Mouse (Mus musculus): ENCODE data around the gene Qrich1. TPM values are rescaled to one million over a fixed set of nuclear protein-coding genes. Genes with fewer than 3 reads are reported as not detected.
"Not testable (repeated sequence)": the region's sequence is repeated elsewhere in the genome, so short reads cannot be mapped to it uniquely, and the experiment has no call there.

Gene Qrich1
- polyA plus RNA-seq, 1 experiment from 2014 or later, result 137 TPM

GRCm38 (mm10) chr9:108578545-108579343 lies 62.1 kb downstream of the Qrich1 start, which contains the start of gene Wdr6:
TSS of gene Wdr6 (minus strand) at chr9:108578739.
- Histone ChIP-seq H3K4me3 (peak within 1 kb of the TSS; percentile 81), H3K27ac (peak within 1 kb of the TSS; percentile 95), H3K9me3 (no peaks in the 10 kb centered on the region), H3K36me3 (peaks cover 41% of the 10 kb centered on the region), H3K4me2 (replicated peaks) (peak within 1 kb of the TSS; percentile 92), H3K4me1 (peaks cover 48% of the 10 kb centered on the region), H3K9ac (peak within 1 kb of the TSS; percentile 94), H3K27me3 (no peaks in the 10 kb centered on the region)
- ATAC-seq (ENCODE audit: low FRiP score, low read depth), result peak; percentile 98
- WGBS, result 4% methylated on average over 51 of the region's 51 CpGs

- WGBS, result 73% methylated on average over 5 of the region's 5 CpGs
- H3K4me2 ChIP-seq (replicated peaks), result peak overlapping the region; percentile 92
- H3K36me3 ChIP-seq, result peaks cover 35% of the 10 kb centered on the region
- H3K27ac ChIP-seq, result peak overlapping the region; percentile 95
- H3K9ac ChIP-seq, result peak overlapping the region; percentile 94
- H3K4me1 ChIP-seq, result peaks cover 44% of the 10 kb centered on the region
- ATAC-seq (ENCODE audit: low FRiP score, low read depth), result no peak
- no peaks in the 10 kb centered on the region for H3K9me3 ChIP-seq
- H3K4me3 ChIP-seq, result peak overlapping the region; percentile 81
- H3K27me3 ChIP-seq, result no peaks in the 10 kb centered on the region
Observed at GRCm38 (mm10) chr9:108579344-108579690, 62.7 kb downstream of the Qrich1 start.

GRCm38 (mm10) chr9:108587571-108588180 lies 71.1 kb downstream of the Qrich1 start:
- Histone ChIP-seq H3K9ac (peak overlapping the region; percentile 55), H3K4me1 (peaks cover 28% of the 10 kb centered on the region), H3K4me2 (replicated peaks) (peak overlapping the region; percentile 59), H3K4me3 (peak overlapping the region; percentile 26), H3K27me3 (no peaks in the 10 kb centered on the region), H3K36me3 (peaks cover under 1% of the 10 kb centered on the region; the same call in 1 of the 2 replicates), H3K27ac (peak overlapping the region; percentile 73), H3K9me3 (no peaks in the 10 kb centered on the region)
- 2% methylated on average over 14 of the region's 14 CpGs for WGBS
- peak; percentile 95 for ATAC-seq (ENCODE audit: low FRiP score, low read depth)

- no peak overlapping the region; the same call in 1 of the 2 replicates for H3K27ac ChIP-seq
- no peak overlapping the region for H3K9ac ChIP-seq
Observed at GRCm38 (mm10) chr9:108589229-108589628, 72.6 kb downstream of the Qrich1 start.

GRCm38 (mm10) chr9:108591462-108591861 lies 74.9 kb downstream of the Qrich1 start:
- no peak overlapping the region for H3K4me2 ChIP-seq (replicated peaks)
- H3K9me3 ChIP-seq, result no peaks in the 10 kb centered on the region
- H3K9ac ChIP-seq, result no peak overlapping the region
- H3K27ac ChIP-seq, result no peak overlapping the region
- whole genome bisulfite sequencing, result 92% methylated on average over 4 of the region's 4 CpGs
- ATAC-seq (ENCODE audit: low FRiP score, low read depth), result no peak
- no peak overlapping the region for H3K4me3 ChIP-seq
- H3K36me3 ChIP-seq, result peaks cover 3% of the 10 kb centered on the region; the same call in 1 of the 2 replicates
- H3K27me3 ChIP-seq, result no peaks in the 10 kb centered on the region
- peaks cover 33% of the 10 kb centered on the region for H3K4me1 ChIP-seq

More at GRCm38 (mm10) chr9:108589229-108589628, 72.6 kb downstream of the Qrich1 start:
- H3K27me3 ChIP-seq, result no peaks in the 10 kb centered on the region
- no peaks in the 10 kb centered on the region for H3K9me3 ChIP-seq
- no peak for ATAC-seq (ENCODE audit: low FRiP score, low read depth)
- H3K36me3 ChIP-seq, result peaks cover 3% of the 10 kb centered on the region; the same call in 1 of the 2 replicates
- H3K4me3 ChIP-seq, result no peak overlapping the region
- H3K4me1 ChIP-seq, result peaks cover 28% of the 10 kb centered on the region
- H3K4me2 ChIP-seq (replicated peaks), result no peak overlapping the region
- 62% methylated on average over 5 of the region's 5 CpGs for WGBS

- no peak for ATAC-seq (ENCODE audit: low FRiP score, low read depth)
- H3K27me3 ChIP-seq, result no peaks in the 10 kb centered on the region
- peaks cover 3% of the 10 kb centered on the region; the same call in 1 of the 2 replicates for H3K36me3 ChIP-seq
- WGBS, result 83% methylated on average over 3 of the region's 3 CpGs
- no peak overlapping the region for H3K9ac ChIP-seq
- no peak overlapping the region for H3K27ac ChIP-seq
- no peak overlapping the region for H3K4me2 ChIP-seq (replicated peaks)
- H3K4me3 ChIP-seq, result no peak overlapping the region
- H3K4me1 ChIP-seq, result peaks cover 12% of the 10 kb centered on the region; the same call in 1 of the 2 replicates
- H3K9me3 ChIP-seq, result no peaks in the 10 kb centered on the region
Observed at GRCm38 (mm10) chr9:108594354-108594753, 77.7 kb downstream of the Qrich1 start.

- Histone ChIP-seq H3K27me3 (no peaks in the 10 kb centered on the region), H3K9ac (peak within 1 kb of the TSS; percentile 74), H3K4me2 (replicated peaks) (peak within 1 kb of the TSS; percentile 90), H3K36me3 (peaks cover 10% of the 10 kb centered on the region), H3K4me3 (peak within 1 kb of the TSS; percentile 69), H3K9me3 (no peaks in the 10 kb centered on the region), H3K27ac (no peak within 1 kb of the TSS), H3K4me1 (peaks cover 12% of the 10 kb centered on the region; the same call in 1 of the 2 replicates)
- 3% methylated on average over 57 of the region's 69 CpGs for WGBS
- ATAC-seq (ENCODE audit: low FRiP score, low read depth), result peak; percentile 73
Observed at GRCm38 (mm10) chr9:108596998-108597764, 80.6 kb downstream of the Qrich1 start, which contains the start of gene P4htm. TSS of gene P4htm (minus strand) at chr9:108597667.

- Histone ChIP-seq H3K9me3 (no peaks in the 10 kb centered on the region), H3K4me3 (no peak overlapping the region), H3K36me3 (peaks cover 26% of the 10 kb centered on the region), H3K27me3 (no peaks in the 10 kb centered on the region), H3K4me2 (replicated peaks) (no peak overlapping the region), H3K27ac (no peak overlapping the region), H3K4me1 (peaks cover 12% of the 10 kb centered on the region; the same call in 1 of the 2 replicates), H3K9ac (no peak overlapping the region)
- WGBS, result 76% methylated on average over 4 of the region's 4 CpGs
- no peak for ATAC-seq (ENCODE audit: low FRiP score, low read depth)
Observed at GRCm38 (mm10) chr9:108599021-108599566, 82.5 kb downstream of the Qrich1 start.

- Histone ChIP-seq H3K9ac (no peak overlapping the region), H3K9me3 (no peaks in the 10 kb centered on the region), H3K27ac (no peak overlapping the region), H3K4me1 (peaks cover 12% of the 10 kb centered on the region; the same call in 1 of the 2 replicates), H3K4me3 (no peak overlapping the region), H3K4me2 (replicated peaks) (no peak overlapping the region), H3K27me3 (no peaks in the 10 kb centered on the region), H3K36me3 (peaks cover 35% of the 10 kb centered on the region)
- no peak for ATAC-seq (ENCODE audit: low FRiP score, low read depth)
- 56% methylated on average over 2 of the region's 2 CpGs for WGBS
Observed at GRCm38 (mm10) chr9:108600011-108600410, 83.4 kb downstream of the Qrich1 start.

- 78% methylated on average over 4 of the region's 4 CpGs for WGBS
- no peak for ATAC-seq (ENCODE audit: low FRiP score, low read depth)
- Histone ChIP-seq H3K4me3 (no peak overlapping the region), H3K4me2 (replicated peaks) (no peak overlapping the region), H3K9ac (no peak overlapping the region), H3K4me1 (0 out of 2 replicates have a peak, but pooled peaks cover 2% of the 10 kb centered on the region), H3K27ac (no peak overlapping the region), H3K9me3 (no peaks in the 10 kb centered on the region), H3K27me3 (no peaks in the 10 kb centered on the region), H3K36me3 (peaks cover 52% of the 10 kb centered on the region)
Observed at GRCm38 (mm10) chr9:108601986-108602385, 85.4 kb downstream of the Qrich1 start.

- not testable (repeated sequence) for ATAC-seq (ENCODE audit: low FRiP score, low read depth); H3K4me1 ChIP-seq; H3K9ac ChIP-seq; H3K27me3 ChIP-seq; H3K27ac ChIP-seq; H3K4me2 ChIP-seq (replicated peaks); H3K9me3 ChIP-seq; H3K4me3 ChIP-seq
- H3K36me3 ChIP-seq, result peaks cover 96% of the 10 kb centered on the region
- WGBS, result 90% methylated on average over 5 of the region's 5 CpGs
Observed at GRCm38 (mm10) chr9:108607929-108608328, 91.3 kb downstream of the Qrich1 start.
